Mouse (Mus musculus): ENCODE measurements at regions not wholly inside any gene's neighbourhood (a gene's known extent, or its start where the extent isn't known, plus 50 kb on each side); places are given as distances from the start of the nearest gene placed in this dataset.
"Not testable (repeated sequence)": the region's sequence is repeated elsewhere in the genome, so short reads cannot be mapped to it uniquely, and the experiment has no call there.

DNA sequence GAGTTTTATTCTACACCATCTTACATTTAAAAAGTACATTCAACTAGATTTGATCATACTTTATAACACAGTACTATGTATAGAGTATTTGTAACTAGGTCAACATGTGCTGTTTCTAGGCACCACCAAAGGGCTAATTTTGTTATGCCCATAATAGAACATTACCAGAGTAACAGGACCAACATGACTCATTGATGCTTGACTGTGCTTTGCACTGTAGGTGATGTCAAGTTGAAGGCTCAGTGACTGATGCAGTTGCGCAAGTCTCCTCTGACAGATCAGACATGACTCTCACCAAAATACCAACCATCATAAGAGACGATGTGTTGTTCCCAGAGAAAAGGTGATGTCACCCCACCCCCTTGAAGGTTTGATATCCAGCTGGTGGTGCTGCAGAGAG is 108.5 kb downstream of the Mrpl39 start:
- DNase-seq: no peak

DNA sequence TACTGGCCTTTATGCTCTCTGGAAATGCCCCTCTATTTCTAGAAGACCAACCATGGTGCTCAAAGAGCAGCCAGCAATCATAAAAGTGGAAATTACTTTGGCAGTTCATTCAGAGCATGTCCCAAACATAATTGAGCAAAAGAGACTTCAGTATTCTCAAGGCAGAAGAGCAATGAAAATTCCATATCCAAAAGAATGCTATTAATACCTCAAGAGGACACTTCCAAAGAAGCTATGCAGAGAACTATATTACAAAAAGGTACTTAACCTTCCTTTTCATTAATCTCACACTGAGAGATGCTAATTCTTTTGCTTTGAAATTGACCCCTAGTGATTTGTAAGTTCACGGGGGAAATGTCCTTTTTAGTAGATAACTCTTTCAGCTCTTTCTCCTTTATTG is 105.7 kb downstream of the Mrpl39 start:
- DNase-seq: no peak

DNA sequence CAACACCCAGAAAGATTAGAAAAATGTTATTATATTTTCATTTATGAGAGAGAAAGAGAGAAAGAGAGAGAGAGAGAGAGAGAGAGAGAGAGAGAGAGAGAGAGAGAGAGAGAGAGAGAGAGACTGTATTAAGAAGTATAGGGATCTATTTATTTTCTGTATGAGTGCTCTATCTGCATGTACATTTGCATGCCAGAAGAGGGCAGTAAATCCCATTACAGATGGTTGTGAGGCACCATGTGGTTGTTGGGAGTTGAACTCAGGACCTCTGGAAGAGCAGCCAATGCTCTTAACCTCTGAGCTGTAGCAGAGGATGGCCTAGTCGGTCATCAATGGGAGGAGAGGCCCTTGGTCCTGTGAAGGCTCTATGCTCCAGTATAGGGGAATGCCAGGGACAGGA is 91.1 kb downstream of the Mrpl39 start:
- not testable (repeated sequence) for DNase-seq

DNA sequence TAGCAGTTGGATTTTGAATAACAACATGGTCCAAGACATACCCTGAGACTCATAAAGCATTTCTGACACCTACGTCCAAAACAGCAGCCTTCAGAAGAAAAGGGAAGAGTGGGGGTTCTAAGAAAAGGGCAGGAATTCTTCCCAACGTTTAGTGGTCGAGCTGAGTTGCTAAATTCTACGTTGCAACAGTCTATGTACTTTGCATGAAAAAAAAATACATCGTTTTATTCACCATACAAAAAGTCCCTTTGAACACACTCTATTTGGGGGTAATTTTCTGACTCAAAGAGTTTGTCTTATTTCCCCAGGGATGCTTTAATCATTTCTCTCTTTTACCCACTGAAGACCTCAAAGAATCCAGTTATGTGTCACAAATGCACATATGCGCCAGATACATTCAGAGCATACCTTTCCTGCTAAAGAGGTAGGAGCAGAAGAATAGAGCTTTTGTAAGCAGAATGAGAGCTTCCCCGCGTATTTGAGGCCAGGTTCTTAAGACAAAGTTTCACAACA is 89.3 kb downstream of the Mrpl39 start:
- DNase-seq: no peak

DNA sequence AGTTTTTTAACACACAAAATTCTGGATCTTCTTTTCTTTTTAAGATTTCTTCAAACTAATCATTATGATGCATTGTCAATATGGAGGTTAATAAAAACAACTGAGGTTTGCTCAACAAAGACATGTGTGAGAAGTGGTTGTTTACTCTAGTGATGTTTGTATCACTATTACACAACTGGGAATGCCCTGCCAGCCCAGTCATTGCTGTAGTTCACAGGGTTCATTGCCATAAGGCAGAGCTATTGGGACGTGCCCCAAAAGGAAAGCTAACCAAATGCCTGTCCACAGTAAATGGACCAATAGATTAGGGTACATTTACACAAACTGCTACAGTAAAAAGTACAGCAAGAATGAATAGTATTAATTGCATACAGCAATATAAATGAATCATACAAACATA is 84.9 kb downstream of the Mrpl39 start:
- DNase-seq: no peak

DNA sequence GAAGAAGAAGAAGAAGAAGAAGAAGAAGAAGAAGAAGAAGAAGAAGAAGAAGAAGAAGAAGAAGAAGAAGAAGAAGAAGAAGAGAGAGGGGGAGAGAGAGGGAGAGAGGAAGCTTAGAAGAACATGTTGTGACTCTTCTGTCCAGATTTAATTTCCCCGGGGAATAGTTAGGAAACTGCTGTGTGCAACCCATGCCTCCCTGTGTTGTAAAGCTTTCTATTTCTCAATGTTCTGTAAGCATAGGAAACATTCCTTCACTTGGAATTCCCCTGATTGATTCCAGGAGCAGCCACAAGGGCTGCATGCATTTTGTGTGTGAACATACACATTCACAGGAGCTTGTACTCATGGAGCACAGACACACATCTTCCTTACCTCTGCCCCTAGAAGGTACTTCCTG is 81.7 kb downstream of the Mrpl39 start:
- DNase-seq: no peak

DNA sequence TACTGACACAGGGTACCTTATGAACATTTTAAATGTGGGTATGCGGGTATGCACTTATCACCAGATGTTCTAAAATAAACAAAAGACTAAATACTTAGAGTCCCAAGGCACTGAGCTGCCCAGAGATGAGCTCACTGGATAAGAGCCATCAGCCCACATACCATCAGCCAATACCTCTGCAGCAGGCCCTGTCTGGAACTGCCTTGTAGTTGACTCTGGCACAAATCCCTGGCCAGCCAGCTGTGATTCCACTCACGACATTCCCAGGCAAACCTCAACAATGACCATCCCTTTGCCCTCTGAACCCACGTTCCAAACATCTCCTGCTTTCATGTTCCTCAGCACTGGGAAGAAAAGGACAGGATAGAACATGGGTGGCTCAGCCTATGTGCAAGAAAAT is 73.7 kb downstream of the Mrpl39 start:
- no peak for DNase-seq

DNA sequence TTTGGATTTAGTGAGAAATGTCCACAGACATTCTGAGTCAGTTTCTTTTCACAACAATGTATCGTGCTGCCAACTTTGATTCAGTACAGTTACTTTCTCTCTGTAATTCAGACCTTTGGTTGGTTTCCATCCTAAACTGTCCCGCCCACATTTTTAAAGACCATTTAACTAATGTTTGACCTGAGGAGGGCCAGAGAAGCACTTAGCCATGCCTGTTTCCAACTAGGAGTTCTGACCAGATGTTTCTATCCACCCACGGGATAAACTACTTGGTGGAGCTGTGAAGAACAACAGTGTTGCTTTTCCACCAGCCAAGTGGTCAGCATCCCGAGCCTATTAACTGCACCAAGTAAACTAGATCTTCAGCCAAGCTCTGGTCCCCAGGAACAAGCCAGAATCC is 72.0 kb downstream of the Mrpl39 start:
- no peak for DNase-seq
